Mouse (Mus musculus) hindbrain, embryonic 14.5 days (tissue): ENCODE results near the gene Gtf2h2. TPM values are rescaled to one million over a fixed set of nuclear protein-coding genes. Genes with fewer than 3 reads are reported as not detected.
"Not testable (repeated sequence)": the region's sequence is repeated elsewhere in the genome, so short reads cannot be mapped to it uniquely, and the experiment has no call there.

Experiments used
- ATAC-seq: fragments of 200-750 bp; cut with Nextera tagmentation; 2 replicates; pipeline ENCODE4 v1.8.0; 2017; ENCODE audit warnings: moderate number of reproducible peaks, mild to moderate bottlenecking, moderate TSS enrichment, moderate library complexity; ENCODE audit not compliant: low FRiP score
- DNase-seq: peaks from one replicate; pipeline ENCODE4 v3.0.0-alpha.2; 2015; ENCODE audit warnings: low spot score
- H3K27ac ChIP-seq: fragments of 300-500 bp; sonication (generic); 2 replicates; pipeline ENCODE4 v1.5.1; 2014; ENCODE audit warnings: mild to moderate bottlenecking, moderate library complexity
- H3K27me3 ChIP-seq: fragments of 300-500 bp; sonication (generic); 2 replicates; pipeline ENCODE4 v1.6.1; 2014; ENCODE audit warnings: mild to moderate bottlenecking, low read length, mixed read lengths; ENCODE audit not compliant: control insufficient read depth, insufficient read depth
- H3K36me3 ChIP-seq: fragments of 300-500 bp; sonication (generic); replicated peaks from 2 replicates; pipeline ENCODE4 v1.6.1; 2014; ENCODE audit not compliant: control insufficient read depth, insufficient read depth
- H3K4me1 ChIP-seq: fragments of 300-500 bp; sonication (generic); replicated peaks from 2 replicates; pipeline ENCODE4 v1.6.1; 2014; ENCODE audit warnings: antibody characterized with exemption, low read length, mixed read lengths; ENCODE audit not compliant: control insufficient read depth, insufficient read depth
- H3K4me2 ChIP-seq: fragments of 300-500 bp; sonication (generic); replicated peaks from 2 replicates; pipeline ENCODE4 v1.6.1; 2014; ENCODE audit warnings: mild to moderate bottlenecking, moderate library complexity
- H3K4me3 ChIP-seq: fragments of 300-500 bp; sonication (generic); replicated peaks from 2 replicates; pipeline ENCODE4 v1.5.1; 2014; ENCODE audit warnings: mild to moderate bottlenecking, low read length
- H3K9ac ChIP-seq: fragments of 300-500 bp; sonication (generic); 2 replicates; pipeline ENCODE4 v1.6.1; 2014
- H3K9me3 ChIP-seq: fragments of 300-500 bp; sonication (generic); 2 replicates; pipeline ENCODE4 v1.6.1; 2016; ENCODE audit warnings: low read length; ENCODE audit not compliant: control insufficient read depth
- WGBS: fragments of 180-500 bp; shearing (Covaris S2); extraction: QIAGEN DNeasy Blood & Tissue Kit; methylation state at CpG from one replicate; pipeline ENCODE4 v1.1.7; 2014; 5-methylcytosine and 5-hydroxymethylcytosine counted together
- polyA plus RNA-seq: library from polyadenylated mRNA; unstranded; fragments of >200 nt; fragmentation: Nextera tagmentation; extraction: Ambion mirVana; gene quantifications from 2 replicates; pipeline ENCODE4 v1.2.1, GENCODE M21; 2014

Gtf2h2 gene
- polyA plus RNA-seq, 1 experiment from 2014 or later: 81.3 TPM

GRCm38 (mm10) chr13:100440116-100440515 lies 52.3 kb downstream of the Gtf2h2 start:
- WGBS: 63% methylated on average over 3 of the region's 3 CpGs
- no peak for ATAC-seq

GRCm38 (mm10) chr13:100438701-100439100 lies 53.7 kb downstream of the Gtf2h2 start:
- H3K27me3 ChIP-seq: no peaks in the 10 kb centered on the region

More at GRCm38 (mm10) chr13:100440116-100440515, 52.3 kb downstream of the Gtf2h2 start:
- no peak overlapping the region for H3K9ac ChIP-seq
- no peaks in the 10 kb centered on the region for H3K9me3 ChIP-seq
- no peak overlapping the region for H3K4me3 ChIP-seq
- H3K27ac ChIP-seq: no peak overlapping the region
- DNase-seq: no peak
- no peaks in the 10 kb centered on the region for H3K36me3 ChIP-seq
- H3K27me3 ChIP-seq: no peaks in the 10 kb centered on the region
- H3K4me2 ChIP-seq: no peak overlapping the region
- no peaks in the 10 kb centered on the region for H3K4me1 ChIP-seq

GRCm38 (mm10) chr13:100437322-100437825 lies 55.0 kb downstream of the Gtf2h2 start:
- DNase-seq (no peak), ATAC-seq (no peak)
- Histone ChIP-seq H3K4me1 (no peaks in the 10 kb centered on the region), H3K27ac (no peak overlapping the region), H3K36me3 (no peaks in the 10 kb centered on the region), H3K27me3 (no peaks in the 10 kb centered on the region), H3K4me3 (no peak overlapping the region), H3K9ac (no peak overlapping the region), H3K4me2 (no peak overlapping the region), H3K9me3 (no peaks in the 10 kb centered on the region)
- WGBS: 78% methylated on average over 3 of the region's 3 CpGs

More at GRCm38 (mm10) chr13:100438701-100439100, 53.7 kb downstream of the Gtf2h2 start:
- no peaks in the 10 kb centered on the region for H3K4me1 ChIP-seq
- H3K9me3 ChIP-seq: no peaks in the 10 kb centered on the region
- H3K4me3 ChIP-seq: no peak overlapping the region
- no peaks in the 10 kb centered on the region for H3K36me3 ChIP-seq
- ATAC-seq (no peak), DNase-seq (no peak)
- H3K9ac ChIP-seq: no peak overlapping the region
- no peak overlapping the region for H3K4me2 ChIP-seq
- 62% methylated on average over 1 of the region's 1 CpGs for WGBS
- no peak overlapping the region for H3K27ac ChIP-seq

- not testable (repeated sequence) for H3K27ac ChIP-seq, H3K4me1 ChIP-seq, H3K4me3 ChIP-seq, DNase-seq, H3K36me3 ChIP-seq, H3K4me2 ChIP-seq, ATAC-seq, H3K27me3 ChIP-seq, H3K9ac ChIP-seq, H3K9me3 ChIP-seq
- WGBS: 76% methylated on average over 1 of the region's 1 CpGs
Observed at GRCm38 (mm10) chr13:100436556-100437163, 55.7 kb downstream of the Gtf2h2 start.

- H3K4me2 ChIP-seq, H3K36me3 ChIP-seq, DNase-seq, H3K27ac ChIP-seq, H3K9me3 ChIP-seq, H3K4me3 ChIP-seq, H3K9ac ChIP-seq, H3K27me3 ChIP-seq, ATAC-seq, H3K4me1 ChIP-seq: not testable (repeated sequence)
- 90% methylated on average over 7 of the region's 7 CpGs for WGBS
Observed at GRCm38 (mm10) chr13:100419958-100420357, 72.4 kb downstream of the Gtf2h2 start.

- WGBS: 70% methylated on average over 1 of the region's 1 CpGs
- Histone ChIP-seq H3K4me3 (no peak overlapping the region), H3K9me3 (no peaks in the 10 kb centered on the region), H3K27ac (no peak overlapping the region), H3K4me1 (no peaks in the 10 kb centered on the region), H3K9ac (no peak overlapping the region), H3K36me3 (no peaks in the 10 kb centered on the region), H3K27me3 (no peaks in the 10 kb centered on the region), H3K4me2 (no peak overlapping the region)
- DNase-seq (no peak), ATAC-seq (no peak)
Observed at GRCm38 (mm10) chr13:100414428-100414827, 78.0 kb downstream of the Gtf2h2 start.

Other genes starting within 250 kb of the Gtf2h2 start
- 0.10 and 0.21 TPM in 2 replicates for gene Naip5, start 246.3 kb downstream of the Gtf2h2 start, polyA plus RNA-seq
- gene Naip6, start 174.9 kb downstream of the Gtf2h2 start, polyA plus RNA-seq: 0.15 TPM in 1 of 2 replicates, not detected in the other
- 0.05 and 0.07 TPM in 2 replicates for gene Naip1, start 39.7 kb downstream of the Gtf2h2 start, polyA plus RNA-seq
- 11.0 and 13.1 TPM in 2 replicates for gene Ocln, start 60.1 kb upstream of the Gtf2h2 start, polyA plus RNA-seq
- gene Marveld2, start 124.4 kb upstream of the Gtf2h2 start, polyA plus RNA-seq: 3.0 and 3.8 TPM in 2 replicates
- gene Ak6, start 158.4 kb upstream of the Gtf2h2 start, polyA plus RNA-seq: 314 and 328 TPM in 2 replicates
- gene Rad17, start 158.5 kb upstream of the Gtf2h2 start, polyA plus RNA-seq: 16.0 and 19.4 TPM in 2 replicates
- gene Taf9, start 159.0 kb upstream of the Gtf2h2 start, polyA plus RNA-seq: 27.4 and 41.7 TPM in 2 replicates
- 1.5 and 1.9 TPM in 2 replicates for gene Ccdc125, start 177.1 kb upstream of the Gtf2h2 start, polyA plus RNA-seq
- gene Cdk7, start 238.4 kb upstream of the Gtf2h2 start, polyA plus RNA-seq: 37.6 and 42.3 TPM in 2 replicates